Mouse (Mus musculus) ES-Bruce4 (cell line): Measurements from ENCODE around the gene Pitpnm2.

Experiments
- CTCF ChIP-seq: IDR thresholded peaks from one replicate; pipeline ENCODE4 v1.8.1; 2011; ENCODE audit warnings: low read depth, low read length
- EP300 ChIP-seq: IDR thresholded peaks from 2 replicates; pipeline ENCODE4 v1.6.1; 2011; ENCODE audit warnings: low read depth, low read length; ENCODE audit not compliant: insufficient read depth
- POLR2A ChIP-seq: IDR thresholded peaks from one replicate; pipeline ENCODE4 v1.8.1; 2011; ENCODE audit warnings: low read length; ENCODE audit not compliant: insufficient read depth

- TF ChIP-seq CTCF: no peak
- no peak for TF ChIP-seq POLR2A
- TF ChIP-seq EP300: no peak
These were observed 16.5 kb downstream of the Pitpnm2 start for GRCm38 (mm10) chr5:124233144-124233465.
